Mouse (Mus musculus): ENCODE results near the gene Cdc6.

The Cdc6 gene

DNA sequence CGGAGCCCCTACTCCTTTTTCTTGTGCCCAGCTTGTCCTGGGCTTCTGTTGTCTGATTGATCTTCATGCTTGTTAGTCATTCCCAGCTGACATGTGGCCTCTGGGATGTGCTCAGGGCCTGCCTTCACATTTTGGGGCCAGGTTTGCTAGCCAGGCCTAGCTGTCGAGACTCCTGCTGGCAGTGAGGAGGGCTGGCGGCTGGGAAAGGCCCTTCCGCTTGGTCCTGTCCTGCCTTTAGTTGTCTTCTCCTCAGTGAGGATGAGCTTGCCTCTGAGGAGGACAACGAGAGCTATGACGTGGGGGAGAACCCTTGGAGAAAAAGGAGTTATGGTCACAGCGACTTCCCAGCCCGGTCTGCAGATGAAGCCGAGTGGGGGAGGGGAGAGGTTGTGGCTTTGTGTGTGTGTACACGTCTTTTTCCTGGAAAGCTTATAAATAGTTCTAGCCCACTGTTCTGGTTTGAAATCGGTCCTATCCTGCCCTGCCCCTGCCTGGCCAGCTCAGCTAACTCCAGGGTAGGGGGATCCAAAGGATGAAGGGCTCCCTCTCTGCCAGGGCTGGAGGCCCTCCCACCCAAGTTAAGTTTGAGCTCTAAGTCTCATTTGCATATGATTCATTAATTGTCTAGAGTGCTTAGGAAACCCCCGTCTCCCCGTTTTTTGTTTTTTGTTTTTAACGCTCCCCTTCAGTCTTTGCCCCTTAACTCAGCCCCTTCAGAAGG lies 36.3 kb downstream of the Cdc6 start:
- no peak for DNase-seq (ENCODE audit: extremely low spot score)

DNA sequence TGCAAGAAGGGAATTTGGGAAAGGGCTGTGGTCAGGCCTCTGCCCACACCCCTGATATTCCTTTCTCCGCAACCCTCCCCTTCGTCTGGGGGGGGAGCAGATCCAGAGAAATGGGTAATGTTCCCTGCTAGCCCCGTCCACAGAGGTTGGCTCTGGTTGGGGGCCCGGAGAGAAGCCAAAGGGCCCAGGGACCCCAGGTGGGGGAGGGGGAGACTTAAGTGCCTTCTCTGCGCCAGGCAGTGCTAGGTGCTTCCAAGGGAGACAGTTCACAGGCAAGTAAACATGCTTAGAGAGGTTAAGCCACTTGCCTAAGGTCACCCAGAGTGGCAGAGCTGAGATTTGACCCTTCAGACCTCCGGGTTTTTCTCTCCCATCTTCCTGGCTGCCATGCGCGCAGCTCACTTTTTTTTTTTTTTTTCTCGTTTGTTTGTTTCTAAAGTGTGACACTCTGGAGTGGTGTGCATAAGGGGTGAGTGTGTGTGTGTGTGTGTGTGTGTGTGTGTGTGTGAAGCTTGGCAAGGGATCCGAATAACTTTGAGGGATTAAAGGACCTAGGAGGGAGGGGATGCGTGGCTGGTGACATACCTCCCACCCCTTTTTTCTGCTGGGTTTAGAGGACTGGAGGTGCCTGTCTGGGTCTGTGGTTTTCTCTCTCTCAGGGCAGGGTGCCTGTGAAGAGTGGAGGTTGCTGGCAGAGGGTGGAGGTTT lies 37.5 kb downstream of the Cdc6 start:
- DNase-seq (ENCODE audit: extremely low spot score), result no peak

DNA sequence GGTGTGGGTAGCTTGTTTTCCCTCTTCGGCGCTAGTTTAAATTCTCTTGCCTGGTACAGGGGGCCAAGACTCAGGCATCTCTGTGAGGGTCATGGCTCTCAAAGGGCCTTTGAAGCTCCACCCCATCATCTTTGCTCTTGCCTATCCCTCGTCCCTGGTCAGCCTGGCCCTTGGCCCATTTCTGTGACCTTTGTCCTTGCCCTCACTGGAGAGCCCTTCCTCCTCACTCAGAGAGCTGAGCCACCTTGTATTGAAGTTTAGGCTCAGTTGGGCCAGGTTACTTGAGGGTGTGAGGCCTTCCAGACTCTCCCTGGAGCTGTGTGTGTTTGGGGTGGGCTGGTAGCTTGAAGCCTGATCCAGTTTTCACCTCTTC lies 38.0 kb downstream of the Cdc6 start:
- no peak for DNase-seq (ENCODE audit: extremely low spot score)

DNA sequence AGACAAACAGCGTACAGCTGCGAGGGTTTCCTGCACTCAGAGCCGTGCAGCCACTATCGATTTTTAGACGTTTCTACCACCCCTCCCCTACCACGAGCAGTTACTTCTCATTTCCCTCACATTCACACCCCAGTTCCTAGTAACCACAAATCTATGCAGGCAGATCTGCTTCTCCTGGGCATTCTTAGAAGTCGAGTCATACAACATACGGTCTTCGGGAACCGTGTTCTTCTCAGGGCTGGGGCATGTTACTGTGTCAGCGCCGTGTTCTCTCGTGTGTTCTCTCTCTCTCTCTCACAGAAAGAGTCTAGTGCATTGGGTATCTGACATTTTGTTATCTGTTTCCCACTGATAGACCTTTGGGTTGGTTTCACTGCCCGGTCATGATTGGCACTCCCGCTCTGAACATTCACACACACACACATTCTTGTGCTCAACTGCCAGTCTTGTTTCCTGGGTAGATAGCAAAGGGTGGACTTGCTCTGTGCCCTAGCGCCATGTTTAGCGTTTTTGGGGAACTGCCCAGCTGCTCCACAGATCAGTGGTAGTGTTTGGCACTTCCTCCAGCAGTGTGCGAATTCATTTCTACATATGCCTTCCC lies 40.5 kb downstream of the Cdc6 start:
- DNase-seq (ENCODE audit: extremely low spot score), result no peak

DNA sequence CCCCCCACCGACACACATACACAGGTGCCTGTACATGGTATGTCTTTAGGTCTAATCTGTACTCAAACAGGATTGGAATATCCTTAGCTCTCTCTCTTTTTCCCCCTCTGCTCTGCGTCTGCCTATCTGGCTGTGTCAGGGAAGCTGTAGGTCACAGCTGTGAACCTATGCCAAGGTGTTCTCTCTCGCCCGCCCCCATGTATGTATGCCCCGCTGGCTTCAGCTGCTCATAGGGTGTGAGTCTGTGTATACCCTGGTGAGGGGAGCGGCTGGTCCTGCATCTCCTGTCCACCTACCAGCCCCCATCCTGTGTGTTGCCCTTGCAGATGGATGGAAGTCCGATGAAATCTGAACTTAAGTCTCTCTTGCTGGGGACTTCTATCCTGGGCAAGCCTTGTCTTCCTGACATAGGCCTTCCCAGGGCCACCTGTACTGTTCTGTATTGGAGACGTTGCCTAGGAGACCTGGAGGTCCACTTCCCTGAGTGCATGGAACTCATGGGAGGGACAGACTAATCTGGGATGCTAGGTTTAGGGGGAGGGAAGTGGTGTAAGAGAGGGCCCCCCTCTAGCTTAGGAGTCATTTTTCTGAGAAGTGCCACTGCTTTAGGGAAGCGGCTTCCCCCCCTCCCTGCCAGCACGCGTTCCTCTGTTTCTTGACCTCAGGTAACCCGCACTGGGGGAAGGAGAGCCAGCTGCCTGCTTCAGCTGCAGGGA lies 41.8 kb downstream of the Cdc6 start:
- no peak for DNase-seq (ENCODE audit: extremely low spot score)

DNA sequence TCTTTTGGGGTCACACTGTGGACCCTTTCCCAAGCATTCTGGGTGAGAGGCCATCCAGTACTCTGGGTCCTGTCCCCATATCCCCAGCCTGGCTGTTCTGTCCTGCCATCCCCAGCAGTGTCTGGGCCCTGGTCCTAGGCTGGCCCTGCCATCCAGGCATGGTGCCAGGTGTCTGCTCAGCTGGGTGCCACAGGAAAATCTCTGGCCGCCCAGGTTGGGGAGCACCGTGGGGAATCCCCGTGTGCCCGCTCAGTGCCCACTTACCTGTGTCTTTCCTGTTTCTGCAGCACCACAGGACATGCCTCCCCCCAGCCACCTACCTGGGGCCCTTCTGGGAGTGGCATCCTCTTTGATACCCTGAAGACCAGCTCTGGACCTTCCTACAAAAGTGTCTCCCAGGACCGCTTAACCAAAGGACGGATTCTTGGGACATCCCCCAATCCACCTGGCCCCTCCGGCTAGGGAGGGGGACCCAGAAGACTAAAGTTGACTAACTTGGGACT lies 42.4 kb downstream of the Cdc6 start:
- no peak for DNase-seq (ENCODE audit: extremely low spot score)

DNA sequence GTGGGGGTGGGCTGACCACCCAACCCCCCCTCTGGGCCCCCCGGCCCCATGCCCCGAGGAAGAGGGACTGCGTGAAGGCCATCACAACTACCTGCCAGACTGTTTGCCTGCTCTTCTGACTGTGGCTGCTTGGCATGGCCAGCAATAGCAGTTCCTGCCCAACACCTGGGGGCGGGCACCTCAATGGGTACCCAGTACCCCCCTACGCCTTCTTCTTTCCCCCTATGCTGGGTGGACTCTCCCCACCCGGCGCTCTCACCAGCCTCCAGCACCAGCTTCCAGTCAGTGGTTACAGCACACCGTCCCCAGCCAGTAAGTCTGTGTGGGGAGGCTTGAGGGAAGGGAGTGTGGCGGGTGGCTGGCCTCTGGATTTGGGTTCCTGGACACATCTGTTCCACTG lies 42.9 kb downstream of the Cdc6 start:
- DNase-seq (ENCODE audit: extremely low spot score), result no peak

DNA sequence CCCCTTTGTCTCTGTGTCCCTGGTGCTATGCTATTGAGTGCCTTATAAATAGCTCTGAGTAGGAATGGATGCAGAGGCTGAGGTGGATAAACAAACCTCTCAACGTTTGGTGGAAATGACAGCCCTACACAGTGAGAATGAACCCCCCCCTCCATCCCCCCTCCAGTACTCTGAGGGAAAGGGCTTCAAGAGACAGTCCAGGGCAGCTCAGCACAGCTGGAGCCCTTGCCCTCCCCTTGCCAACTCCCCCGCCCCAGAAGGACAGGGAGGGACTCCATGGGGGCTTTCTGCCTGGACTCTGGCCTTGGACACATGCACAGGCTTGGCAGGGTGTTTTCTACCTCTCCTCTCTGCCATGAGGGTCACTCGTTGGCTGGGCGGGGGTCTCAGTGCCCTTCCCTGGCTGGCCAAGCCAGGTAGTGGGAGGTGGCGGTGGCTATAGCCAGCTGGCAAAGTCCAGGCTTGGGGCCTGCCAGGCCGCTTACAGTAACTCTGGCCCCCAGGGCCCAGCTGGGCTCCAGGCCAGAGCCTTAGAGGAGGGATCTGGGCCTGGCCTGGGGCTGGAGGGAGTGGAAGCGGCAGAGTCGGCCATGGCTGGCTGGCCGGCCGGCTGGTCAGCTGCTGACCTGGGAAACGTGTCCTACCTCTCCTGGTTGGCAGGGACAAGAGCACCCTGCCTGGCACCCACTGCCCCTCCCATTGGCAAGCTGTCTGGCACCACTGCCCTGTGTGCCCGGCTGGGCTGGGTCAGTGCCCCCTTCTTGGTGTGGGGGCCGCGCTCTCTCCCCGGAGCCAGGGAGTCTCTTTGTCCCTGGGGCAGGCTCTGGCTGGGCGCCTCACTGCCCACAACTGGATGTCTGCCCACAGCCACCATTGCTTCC lies 43.7 kb downstream of the Cdc6 start:
- DNase-seq (ENCODE audit: extremely low spot score), result no peak

DNA sequence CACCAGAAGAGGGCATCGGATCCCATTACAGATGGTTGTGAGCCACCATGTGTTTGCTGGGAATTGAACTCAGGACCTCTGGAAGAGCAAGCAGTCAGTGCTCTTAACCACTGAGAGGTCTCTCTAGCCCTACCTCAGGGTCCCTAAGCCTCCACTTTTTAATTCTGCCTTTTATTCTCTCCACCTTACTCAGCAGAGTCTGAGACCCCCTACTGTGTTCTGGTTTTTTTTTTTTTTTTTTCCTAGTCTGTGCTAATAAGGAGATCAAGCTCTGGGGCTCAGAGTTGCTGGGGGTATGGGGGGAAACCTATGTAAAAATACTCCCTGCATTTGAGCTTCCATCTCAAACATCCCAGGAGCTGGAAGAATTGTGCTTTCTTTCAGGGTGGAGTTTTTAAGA lies 44.5 kb downstream of the Cdc6 start:
- DNase-seq (ENCODE audit: extremely low spot score), result no peak

DNA sequence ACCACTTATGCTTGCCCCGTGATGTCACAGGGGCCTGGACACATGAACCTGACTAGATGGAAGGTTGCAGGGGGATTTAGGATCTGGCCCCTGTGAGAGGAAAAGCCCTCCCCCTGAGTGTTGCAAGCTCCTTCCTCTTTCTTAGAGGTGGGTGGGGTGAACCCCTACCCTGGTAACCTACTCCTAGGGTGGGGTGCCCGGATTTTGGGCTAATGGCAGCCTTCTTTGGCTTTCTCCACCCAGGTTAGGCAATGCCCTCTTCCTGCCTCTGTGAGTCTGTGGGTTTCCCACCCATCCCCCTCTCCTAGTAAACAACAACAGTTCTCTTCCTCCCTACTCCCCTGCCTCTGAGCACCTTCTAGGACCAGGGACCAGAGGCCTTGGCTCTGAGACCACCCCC lies 45.1 kb downstream of the Cdc6 start:
- DNase-seq (ENCODE audit: extremely low spot score), result no peak

DNA sequence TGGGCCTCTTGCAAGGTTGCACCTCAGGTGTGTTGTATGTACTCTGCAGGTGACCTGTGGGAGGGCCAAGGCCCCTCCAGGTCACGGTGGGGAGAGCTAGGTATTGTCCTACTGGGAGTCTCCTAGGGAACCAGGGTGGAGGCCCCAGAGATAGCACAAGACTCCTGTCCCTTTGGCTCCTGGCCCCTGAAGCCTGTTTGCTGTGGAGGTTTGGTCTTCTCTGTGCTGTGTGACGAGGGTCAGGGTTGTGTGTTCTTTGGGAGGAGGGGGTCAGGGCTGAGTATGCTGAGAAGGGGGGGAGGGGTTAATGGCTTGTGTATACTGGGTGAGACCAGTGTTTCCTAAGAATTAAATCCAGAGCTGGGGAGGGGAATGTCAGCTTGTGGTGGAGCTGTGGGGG lies 45.8 kb downstream of the Cdc6 start:
- DNase-seq (ENCODE audit: extremely low spot score), result no peak

DNA sequence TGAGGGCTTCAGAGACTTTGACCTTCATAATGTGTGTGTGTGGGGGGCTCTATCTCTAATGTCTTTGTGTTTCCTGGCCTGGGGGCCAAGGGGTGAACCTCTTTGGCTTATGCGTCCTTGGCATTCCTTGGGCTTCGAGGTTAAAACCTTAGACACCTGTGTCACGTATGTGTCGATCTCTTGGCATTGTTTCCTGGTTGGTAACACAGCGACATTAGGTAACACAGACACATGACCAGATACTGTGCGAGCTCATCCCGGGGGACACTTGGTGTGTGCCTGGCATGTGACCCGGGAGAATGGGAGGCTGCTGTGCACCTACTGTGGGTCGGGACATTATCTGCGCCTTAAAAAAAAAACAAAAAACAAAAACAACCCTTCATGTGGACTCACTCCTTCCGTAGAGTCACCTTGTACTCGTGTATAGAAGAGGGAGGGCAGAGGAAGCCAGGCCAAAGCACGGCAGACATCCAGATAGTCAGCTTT lies 46.3 kb downstream of the Cdc6 start:
- DNase-seq (ENCODE audit: extremely low spot score), result no peak

DNA sequence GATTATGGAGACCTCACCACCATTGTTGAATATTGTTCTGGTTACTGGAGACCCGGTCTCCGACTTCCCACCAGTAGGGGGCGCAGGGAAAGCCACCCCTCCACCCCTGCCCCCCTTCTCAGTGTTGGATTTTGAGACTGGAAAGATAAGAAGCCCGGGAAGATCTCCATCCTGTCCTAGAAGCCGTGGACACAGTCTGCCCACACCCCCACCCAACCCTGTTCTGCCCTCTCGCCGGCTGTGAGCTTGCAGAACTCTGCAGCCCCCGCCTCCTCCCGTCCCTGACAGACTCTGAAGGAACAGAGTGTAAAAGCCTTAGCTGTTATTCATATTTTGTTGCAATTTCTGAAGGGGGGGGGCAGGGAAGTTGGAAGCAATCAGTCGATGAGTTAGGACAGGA lies 46.8 kb downstream of the Cdc6 start:
- DNase-seq (ENCODE audit: extremely low spot score), result peak; percentile 87

DNA sequence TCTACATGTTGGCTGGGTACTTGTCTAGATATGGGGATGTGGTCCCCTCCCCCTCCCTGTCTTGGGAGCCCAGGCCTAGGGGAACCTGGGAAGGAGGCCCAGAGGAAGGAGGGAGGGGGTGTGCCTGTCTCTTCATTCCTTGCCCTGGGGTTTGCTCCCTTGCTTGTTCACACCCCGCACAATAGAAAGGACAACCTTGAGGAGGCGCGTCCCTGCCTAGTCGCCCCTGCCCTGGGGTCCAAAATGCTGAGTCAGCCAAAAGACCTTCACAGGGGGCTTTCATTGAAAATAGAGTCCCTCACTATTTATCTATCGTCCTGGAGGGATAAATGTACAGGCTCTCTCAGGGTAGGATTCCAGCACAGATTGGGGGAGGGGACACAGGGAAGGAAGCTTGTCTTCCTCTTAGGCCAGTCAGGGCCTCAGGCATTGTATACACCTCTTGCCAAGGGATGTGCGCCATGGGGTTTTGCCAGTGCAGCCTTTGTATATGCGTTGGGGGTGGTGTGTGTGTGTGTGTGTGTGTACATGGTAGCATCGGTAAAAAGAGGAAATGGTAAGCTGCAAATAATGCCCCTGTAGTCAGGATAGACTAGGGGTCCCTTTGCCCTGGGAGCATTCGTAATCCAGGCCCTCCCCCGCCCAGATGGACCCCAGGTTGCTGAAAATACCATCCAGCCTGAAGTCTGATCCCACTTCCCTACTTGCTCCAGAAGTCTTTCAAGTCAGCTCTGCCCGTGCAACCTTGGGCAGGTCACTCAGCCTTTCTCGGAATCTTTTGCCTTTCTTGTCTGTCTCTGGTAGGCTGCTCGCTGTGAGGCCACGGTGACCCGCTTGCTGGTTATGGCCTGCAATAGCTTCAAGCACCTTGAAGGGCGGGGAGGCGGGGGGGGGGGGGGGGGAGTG lies 47.5 kb downstream of the Cdc6 start:
- no peak for DNase-seq (ENCODE audit: extremely low spot score)

DNA sequence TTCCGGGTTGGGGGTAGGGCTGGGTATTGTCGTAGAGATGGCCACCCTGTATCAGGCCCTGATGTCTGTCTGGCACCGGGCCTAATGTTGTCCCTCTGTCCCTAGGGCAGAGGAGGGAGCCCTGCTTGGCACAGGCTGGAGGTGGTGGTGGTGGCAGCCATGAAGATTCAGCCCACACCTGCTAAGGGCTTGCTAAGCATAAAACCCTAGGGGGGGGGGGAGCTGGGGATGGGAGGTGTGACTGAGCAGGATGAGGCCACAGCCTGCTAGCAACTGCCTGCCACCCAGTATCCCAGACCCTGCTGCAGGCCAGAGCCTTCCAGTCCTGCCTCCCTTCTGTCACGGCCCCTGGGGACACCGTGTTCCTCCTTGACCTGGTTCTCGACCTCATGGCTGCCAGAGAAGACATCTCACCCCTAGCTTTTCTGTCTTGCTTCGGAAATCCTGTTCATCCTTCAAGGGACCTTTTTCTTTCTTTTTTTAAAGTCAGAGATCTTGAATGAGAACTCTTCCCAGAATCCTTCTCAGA lies 48.2 kb downstream of the Cdc6 start:
- DNase-seq (ENCODE audit: extremely low spot score), result no peak

DNA sequence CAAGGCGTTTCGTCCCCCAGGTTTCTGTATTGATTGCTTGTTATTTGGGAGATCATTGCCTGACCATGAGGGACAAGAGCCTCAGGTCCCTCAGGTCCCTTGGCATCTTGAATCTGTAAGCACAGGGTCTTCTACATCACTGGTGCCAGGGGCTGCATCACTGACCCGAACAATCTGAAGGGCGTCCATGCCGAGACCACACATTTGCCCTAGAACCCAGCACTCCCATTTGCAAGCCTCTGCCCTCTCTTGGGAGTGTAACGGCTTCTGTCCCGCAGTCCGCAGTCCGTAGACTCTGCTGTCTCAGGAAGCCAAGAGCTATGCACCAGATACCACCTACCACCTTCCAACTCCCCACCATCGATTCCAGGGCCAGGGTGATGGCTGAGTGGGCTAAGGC lies 48.7 kb downstream of the Cdc6 start:
- DNase-seq (ENCODE audit: extremely low spot score), result no peak

DNA sequence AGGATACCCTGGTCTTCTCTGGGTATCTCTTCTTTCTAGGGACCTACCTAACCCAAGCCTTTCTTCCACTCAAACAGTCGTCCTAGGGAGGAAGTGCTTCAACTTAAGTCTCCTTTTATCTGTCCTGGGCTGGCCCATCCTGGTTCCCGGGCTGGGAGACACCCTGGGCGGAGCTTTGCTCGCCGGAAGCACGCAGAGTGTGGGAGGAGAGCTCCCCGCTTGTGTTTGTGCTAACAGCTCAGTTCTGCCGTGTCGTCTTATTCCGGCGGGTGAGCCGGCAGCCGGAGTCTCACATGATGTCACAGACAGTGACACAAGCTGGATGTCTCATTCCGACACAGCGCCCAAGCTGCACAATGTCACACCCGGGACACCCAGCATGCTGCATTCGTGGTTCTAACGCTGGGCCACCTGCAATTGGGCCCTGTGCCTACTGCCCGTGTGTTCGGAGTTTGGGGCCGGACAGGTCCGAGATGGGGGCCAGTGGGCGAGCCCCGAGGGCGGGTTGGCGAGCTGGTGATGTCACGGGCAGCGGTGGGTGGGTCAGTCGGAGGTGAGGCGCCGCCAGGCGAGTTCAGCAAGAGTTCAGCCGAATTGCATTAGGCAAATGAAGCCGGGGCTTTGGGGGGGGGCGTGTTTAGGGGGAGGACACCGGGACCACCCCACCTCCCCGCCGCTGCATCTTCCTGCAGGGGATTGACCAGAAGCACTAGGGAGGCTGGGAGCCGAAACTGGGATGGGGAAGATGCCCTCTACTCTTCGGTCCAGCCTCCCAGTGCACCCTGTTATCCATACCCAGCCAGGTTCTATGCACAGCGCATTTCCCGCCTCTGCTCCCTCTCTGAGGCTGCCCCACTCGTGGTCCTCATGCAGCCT lies 52.1 kb downstream of the Cdc6 start:
- DNase-seq (ENCODE audit: extremely low spot score), result peak; percentile 82

DNA sequence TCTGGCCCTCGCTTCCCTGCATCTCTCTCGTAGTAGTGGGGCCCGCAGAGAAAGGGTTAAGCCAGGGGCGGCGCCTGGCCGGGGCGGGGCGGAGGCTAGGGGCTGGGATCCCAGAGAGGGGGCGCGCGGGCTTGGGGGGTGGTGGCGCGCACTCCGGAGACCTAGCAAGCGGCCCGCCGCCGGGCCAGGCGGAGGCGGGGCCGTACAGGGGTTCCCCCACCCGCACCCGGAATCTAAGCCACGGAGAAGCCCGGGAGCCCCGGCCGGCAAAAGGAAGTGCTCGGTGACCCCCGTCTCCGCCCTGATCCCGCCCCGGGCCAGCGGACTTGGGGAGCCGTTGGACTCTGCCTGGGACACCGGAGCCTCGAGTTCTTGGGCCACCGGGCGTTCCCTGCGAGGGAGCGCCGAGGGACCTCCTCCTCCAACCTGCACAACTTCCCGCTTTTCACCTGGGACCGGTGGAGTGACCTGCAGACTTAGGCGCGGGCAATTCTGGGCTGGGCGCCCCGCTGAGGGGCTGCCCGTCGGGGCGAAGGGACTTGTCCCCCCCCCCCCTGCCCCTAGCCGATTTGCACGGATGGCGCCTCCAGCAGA lies 52.8 kb downstream of the Cdc6 start:
- DNase-seq (ENCODE audit: extremely low spot score), result peak; percentile 90
